Mouse (Mus musculus) adrenal gland, postnatal 4 days (tissue): Measurements from ENCODE around the gene Fsd2. TPM values are rescaled to one million over a fixed set of nuclear protein-coding genes. Genes with fewer than 3 reads are reported as not detected.
A peak's percentile ranks its signal among the peaks of the same experiment; 100 is the strongest.

Experiments
- DNase-seq, 2 experiments: peaks; one replicate each; pipeline ENCODE4 v3.0.0; 2021 to 2022; ENCODE audit warnings: low spot score in 2 of 2, mixed read lengths in 2 of 2
- total RNA-seq, 2 experiments: library from RNA; stranded (reverse); gene quantifications; 2 replicates each; pipeline ENCODE4 v1.2.3; 2021

The Fsd2 gene
- total RNA-seq, 2 experiments from 2014 or later: 2.4 to 4.5 TPM

DNA sequence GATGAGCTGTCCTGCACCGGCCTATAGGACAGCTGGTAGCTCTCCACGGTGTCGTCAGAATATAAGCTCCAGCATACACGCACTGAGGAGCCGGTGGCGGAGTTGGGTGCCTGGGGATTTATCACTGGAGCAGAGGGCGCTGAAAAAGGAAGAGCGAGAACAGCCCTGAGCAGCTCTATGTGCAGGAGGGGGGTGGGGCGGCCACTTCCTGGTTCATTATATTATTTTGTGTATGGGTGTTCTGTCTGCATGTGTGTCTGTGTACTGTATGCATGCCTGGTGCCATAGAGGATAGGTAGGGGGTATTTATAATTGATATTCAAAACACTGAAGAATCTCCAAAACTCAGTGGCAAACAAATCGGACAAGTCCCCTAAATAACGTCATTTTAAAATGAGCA is 17.9 kb downstream of the Fsd2 start:
- DNase-seq: no peak

- no peak for DNase-seq
These were observed 23.8 kb downstream of the Fsd2 start for GRCm38 (mm10) chr7:81542934-81543333.

DNA sequence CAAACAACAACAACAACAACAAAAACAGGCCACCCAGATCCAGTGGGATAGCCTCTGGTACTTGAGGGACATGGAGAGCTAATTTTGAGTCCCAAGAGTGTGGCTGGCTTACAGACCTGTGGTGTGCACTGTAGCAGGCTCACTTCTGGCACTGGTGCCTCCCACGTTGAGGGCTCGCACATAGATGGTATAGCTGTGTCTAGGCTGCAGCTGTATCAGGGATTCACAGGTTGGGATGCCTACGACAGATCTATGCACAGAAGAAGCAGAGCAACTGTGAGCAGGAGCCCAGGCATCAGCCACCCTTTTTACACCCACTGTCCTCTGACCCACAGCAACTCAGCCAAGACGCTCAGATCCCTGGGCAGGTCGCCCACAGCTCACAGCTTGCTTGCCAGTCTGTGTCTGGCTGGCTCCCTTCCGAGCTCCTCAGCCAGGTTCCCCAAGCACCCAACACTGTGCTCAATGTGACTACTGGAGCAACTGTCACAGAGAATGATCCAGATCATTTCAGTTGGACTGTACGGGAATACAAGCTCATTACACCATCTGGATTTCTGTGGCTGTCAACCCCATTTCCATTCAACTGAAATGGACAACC is 24.7 kb downstream of the Fsd2 start:
- no peak for DNase-seq

DNA sequence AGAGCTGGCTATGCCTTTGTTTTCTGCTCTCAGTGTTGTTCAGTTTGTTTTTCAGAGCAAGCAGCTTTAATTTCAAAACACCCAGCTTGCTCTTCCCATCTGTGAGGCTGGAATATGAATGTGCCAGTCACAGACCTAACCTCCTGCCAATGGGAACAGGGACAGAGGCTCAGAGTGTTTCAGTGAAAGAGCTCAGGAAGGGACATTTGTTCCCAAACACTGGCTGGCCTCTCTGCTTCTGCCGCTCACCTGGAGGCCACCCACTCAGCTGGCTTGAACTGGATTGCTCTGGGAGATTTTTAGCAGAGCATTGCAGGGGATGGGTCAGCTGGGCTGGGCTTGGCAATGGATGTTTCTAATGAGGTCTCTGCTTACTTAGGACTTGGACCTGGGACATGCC is 25.7 kb downstream of the Fsd2 start:
- DNase-seq: no peak

DNA sequence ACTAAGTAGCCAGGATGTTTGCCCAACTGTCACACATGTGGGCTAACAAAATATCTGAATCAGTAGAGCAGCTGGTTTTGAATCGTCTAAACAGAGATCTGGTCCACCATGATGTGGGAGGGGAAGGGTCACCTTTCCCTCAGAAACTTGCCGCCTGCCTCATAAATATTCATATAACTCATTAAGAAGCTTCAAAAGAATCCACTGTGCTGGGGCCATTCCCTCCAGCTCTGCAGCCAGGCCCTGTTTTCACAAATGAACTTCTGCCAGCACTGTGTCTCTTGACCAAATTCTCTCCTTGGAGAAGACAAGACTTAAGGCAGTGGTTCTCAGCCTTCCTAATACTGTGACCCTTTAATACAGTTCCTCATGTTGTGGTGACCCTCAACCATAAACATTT is 27.2 kb downstream of the Fsd2 start:
- no peak for DNase-seq

GRCm38 (mm10) chr7:81538070-81538675 is 28.6 kb downstream of the Fsd2 start:
- no peak for DNase-seq

- DNase-seq: no peak
These were observed 30.3 kb downstream of the Fsd2 start for GRCm38 (mm10) chr7:81536478-81536877.

DNA sequence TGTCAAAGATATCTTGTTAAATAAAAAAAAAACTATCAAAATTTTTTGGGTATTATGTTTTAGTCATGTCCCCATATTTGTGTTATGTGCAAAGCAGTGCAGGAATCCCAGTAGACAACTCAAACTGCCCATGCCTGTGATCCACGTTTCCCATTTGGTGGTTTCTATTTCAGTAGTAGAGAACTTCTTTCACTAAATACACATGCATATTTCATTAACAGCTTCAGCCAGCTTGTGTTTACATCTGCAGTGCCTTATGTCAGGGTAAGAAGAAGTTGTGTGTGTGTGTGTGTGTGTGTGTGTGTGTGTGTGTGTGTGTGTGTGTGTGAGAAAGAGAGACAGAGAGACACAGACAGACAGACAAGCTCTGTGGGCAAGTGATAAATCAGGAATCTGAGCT is 35.3 kb downstream of the Fsd2 start:
- no peak for DNase-seq

DNA sequence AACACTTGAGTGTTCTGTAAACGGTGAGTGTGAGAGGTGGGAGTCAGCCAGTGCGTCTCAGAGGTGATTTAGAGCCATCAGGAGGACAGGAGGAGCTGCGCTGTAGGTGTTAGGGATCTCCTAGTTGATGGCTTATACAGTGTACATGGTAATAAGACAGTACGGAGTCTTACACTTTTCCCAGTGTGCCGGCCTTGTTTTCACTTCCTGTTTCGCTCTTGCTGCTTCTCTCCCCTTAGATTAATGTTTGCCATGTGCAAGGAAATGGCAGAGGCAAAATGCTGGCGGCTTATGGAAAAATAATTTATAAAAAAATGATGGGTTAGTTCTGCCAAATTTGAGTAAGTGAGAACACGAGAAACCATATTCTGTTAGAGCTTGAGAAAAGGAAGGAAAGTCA is 37.8 kb downstream of the Fsd2 start:
- no peak for DNase-seq

DNA sequence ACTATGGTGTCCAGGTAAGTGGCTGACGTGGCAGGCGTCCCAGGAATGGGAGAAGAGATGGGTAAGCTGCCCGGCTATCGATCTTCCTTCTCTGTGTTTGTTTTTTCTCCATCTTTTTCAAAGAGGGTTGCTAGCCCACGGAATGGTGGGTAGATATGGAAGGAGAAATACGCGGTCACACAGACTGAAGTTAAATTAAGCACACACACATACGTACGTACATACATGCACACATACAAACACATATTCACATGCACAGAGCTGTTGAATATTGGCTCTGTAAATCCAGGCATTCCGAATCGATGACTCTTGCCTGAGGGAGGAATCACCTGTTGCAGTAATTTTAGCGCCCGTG is 43.1 kb downstream of the Fsd2 start:
- no peak for DNase-seq

- DNase-seq: peak; percentile 61 to 70
These were observed 43.6 kb downstream of the Fsd2 start for GRCm38 (mm10) chr7:81523008-81523662.

- no peak for DNase-seq
These were observed 50.4 kb downstream of the Fsd2 start for GRCm38 (mm10) chr7:81516154-81517030.

GRCm38 (mm10) chr7:81514906-81515590 is 51.7 kb downstream of the Fsd2 start:
- no peak for DNase-seq

DNA sequence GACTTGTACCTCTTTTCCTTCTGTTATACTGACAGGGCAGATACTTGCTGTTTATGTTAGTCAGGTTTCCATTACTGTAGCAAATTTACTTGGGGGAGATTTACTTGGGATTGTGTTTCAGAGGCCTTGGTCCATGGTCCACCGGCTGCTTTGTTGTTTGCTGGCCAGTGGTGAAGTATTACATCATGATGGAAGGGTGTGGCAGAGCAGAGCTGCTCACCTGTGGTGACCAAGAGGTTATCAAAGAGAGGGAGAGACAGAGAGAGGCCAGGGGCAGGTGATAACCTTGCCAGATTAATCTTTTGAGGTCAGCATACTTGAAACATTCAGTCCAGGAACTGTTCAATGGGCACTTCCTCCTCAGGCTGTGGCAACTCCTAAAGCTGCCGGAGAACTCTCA is 65.7 kb downstream of the Fsd2 start:
- DNase-seq: no peak

- DNase-seq: no peak
These were observed 68.6 kb downstream of the Fsd2 start, which contains the start of gene BC048679 for GRCm38 (mm10) chr7:81498181-81498580. BC048679 (minus strand) TSS chr7:81498281.

DNA sequence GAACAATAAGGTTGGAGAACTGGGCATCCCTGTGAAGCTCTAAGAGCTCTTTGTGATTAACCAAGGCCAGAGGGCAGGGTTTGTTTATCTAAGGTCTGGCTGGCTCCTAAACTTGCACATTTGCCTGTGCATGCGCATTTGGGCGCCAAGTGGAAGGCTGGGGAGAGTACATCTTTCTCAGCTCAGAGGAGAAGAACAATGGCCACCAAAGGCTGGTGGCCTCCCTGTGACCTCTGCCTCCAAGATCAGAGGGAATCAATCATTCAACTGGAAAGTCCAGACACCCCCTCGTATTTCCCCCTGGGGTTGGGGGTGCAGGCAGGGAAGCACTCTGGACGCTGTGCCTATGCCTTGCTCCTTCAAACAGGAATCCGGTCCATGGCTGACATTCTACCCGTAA is 69.6 kb downstream of the Fsd2 start:
- DNase-seq: no peak

GRCm38 (mm10) chr7:81493331-81494021 is 73.3 kb downstream of the Fsd2 start, which contains the start of gene Ap3b2:
Ap3b2 (minus strand) TSS chr7:81493925.
- peak; percentile 35 to 49 for DNase-seq

- DNase-seq: no peak
These were observed 74.1 kb downstream of the Fsd2 start for GRCm38 (mm10) chr7:81492628-81493027.

DNA sequence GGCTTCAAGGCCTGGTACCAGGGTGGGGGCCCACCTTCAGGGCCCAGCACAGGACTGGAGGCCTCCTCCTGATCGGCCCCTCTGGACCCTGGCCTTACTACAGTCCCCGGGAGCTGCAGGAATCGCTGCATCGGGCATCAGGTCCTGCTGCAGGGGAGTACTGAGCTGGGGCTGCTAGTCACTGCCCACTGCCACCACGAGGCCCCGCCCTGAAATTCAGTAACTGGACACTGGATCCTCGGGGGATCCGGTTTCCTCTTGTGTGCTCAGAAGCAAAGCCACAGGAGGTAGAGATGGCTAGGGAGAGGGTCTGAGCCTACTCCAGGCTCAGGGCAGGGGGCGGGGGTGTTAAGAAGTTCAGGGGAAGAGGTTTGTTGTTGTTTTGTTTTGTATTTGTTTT is 77.1 kb downstream of the Fsd2 start:
- no peak for DNase-seq
